Mouse (Mus musculus): ENCODE measurements around the gene Exoc6b.

- TF ChIP-seq POLR2A (IDR thresholded peaks at IDR 0.05; ENCODE audit: extremely low read depth, insufficient read depth, low read length): no peak
- no peak for TF ChIP-seq CTCF (IDR thresholded peaks at IDR 0.05; ENCODE audit: low read depth, low read length)
These were observed 202.2 kb downstream of the Exoc6b start for GRCm38 (mm10) chr6:84867114-84867513.
